Mouse (Mus musculus) E14TG2a.4 (cell line): ENCODE measurements around the gene Ier3.

Source experiments
- CTCF ChIP-seq: conservative IDR thresholded peaks from 2 replicates; pipeline ENCODE4 v1.5.1; 2014; ENCODE audit warnings: low read length
- POU5F1 ChIP-seq: IDR thresholded peaks from 2 replicates; pipeline ENCODE4 v1.6.1; 2014; ENCODE audit warnings: low read length, borderline replicate concordance

DNA sequence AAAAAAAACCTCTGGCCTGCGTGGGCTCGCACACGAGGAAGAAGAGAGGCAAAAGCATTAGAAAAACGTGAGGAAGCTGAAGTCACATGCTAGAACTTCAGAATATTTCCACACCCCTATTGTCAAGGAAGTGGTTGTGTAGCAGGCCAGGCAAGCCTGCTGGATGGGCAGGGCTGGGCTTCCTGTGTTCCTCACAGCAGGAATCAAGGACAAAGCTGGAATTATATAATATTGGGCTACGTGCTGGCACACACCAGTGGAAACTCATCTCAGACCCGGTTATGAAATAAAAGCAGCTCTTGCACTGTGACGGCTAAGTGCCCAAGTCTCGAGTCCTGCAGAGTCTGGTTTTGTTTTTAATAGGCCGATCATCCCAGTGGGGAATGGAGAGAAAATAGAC is 13.4 kb upstream of the Ier3 start:
- TF ChIP-seq CTCF, result no peak
- TF ChIP-seq POU5F1, result no peak
